Mouse (Mus musculus) lung, embryonic 15.5 days (tissue): ENCODE results near the gene Panx1. TPM values are rescaled to one million over a fixed set of nuclear protein-coding genes. Genes with fewer than 3 reads are reported as not detected.

Experiments
- ATAC-seq: fragments of 200-750 bp; cut with Nextera tagmentation; 2 replicates; pipeline ENCODE4 v1.8.0; 2017; ENCODE audit warnings: moderate number of reproducible peaks, borderline replicate concordance; ENCODE audit not compliant: low FRiP score, low TSS enrichment; ENCODE audit errors: extremely low read depth
- H3K27ac ChIP-seq: fragments of 300-500 bp; sonication (generic); 2 replicates; pipeline ENCODE4 v1.5.1; 2015; ENCODE audit warnings: moderate library complexity, mild to moderate bottlenecking, inconsistent platforms
- H3K27me3 ChIP-seq: fragments of 300-500 bp; sonication (generic); 2 replicates; pipeline ENCODE4 v1.6.1; 2015; ENCODE audit warnings: inconsistent platforms
- H3K36me3 ChIP-seq: fragments of 300-500 bp; sonication (generic); 2 replicates; pipeline ENCODE4 v1.6.1; 2015; ENCODE audit warnings: inconsistent platforms
- H3K4me1 ChIP-seq: fragments of 300-500 bp; sonication (generic); 2 replicates; pipeline ENCODE4 v1.6.1; 2015; ENCODE audit warnings: inconsistent platforms
- H3K4me2 ChIP-seq: fragments of 300-500 bp; sonication (generic); 2 replicates; pipeline ENCODE4 v1.6.1; 2015; ENCODE audit warnings: inconsistent platforms, mild to moderate bottlenecking, moderate library complexity
- H3K4me3 ChIP-seq: fragments of 300-500 bp; sonication (generic); 2 replicates; pipeline ENCODE4 v1.5.1; 2015; ENCODE audit warnings: mild to moderate bottlenecking, inconsistent platforms
- H3K9ac ChIP-seq: fragments of 300-500 bp; sonication (generic); 2 replicates; pipeline ENCODE4 v1.6.1; 2015; ENCODE audit warnings: inconsistent platforms
- H3K9me3 ChIP-seq: fragments of 300-500 bp; sonication (generic); 2 replicates; pipeline ENCODE4 v1.6.1; 2016; ENCODE audit warnings: inconsistent platforms
- WGBS: fragments of 180-500 bp; shearing (Covaris S2); methylation state at CpG from one replicate; pipeline ENCODE4 v1.1.7; 2015; 5-methylcytosine and 5-hydroxymethylcytosine counted together
- polyA plus RNA-seq: library from polyadenylated mRNA; unstranded; fragments of >200 nt; fragmentation: Nextera tagmentation; extraction: Ambion mirVana; gene quantifications from 2 replicates; pipeline ENCODE4 v1.2.1, GENCODE M21; 2015

The Panx1 gene
- polyA plus RNA-seq, 1 experiment from 2014 or later: 31.7 TPM

GRCm38 (mm10) chr9:14988606-14989293 is 56.5 kb downstream of the Panx1 start:
- no peaks in the 10 kb centered on the region for H3K4me1 ChIP-seq
- no peaks in the 10 kb centered on the region for H3K9me3 ChIP-seq
- no peaks in the 10 kb centered on the region for H3K27me3 ChIP-seq
- no peak overlapping the region for H3K9ac ChIP-seq
- H3K4me3 ChIP-seq: no peak overlapping the region
- ATAC-seq: no peak
- no peaks in the 10 kb centered on the region for H3K36me3 ChIP-seq
- no peak overlapping the region for H3K4me2 ChIP-seq
- H3K27ac ChIP-seq: no peak overlapping the region
- WGBS: 95% methylated on average over 1 of the region's 1 CpGs

GRCm38 (mm10) chr9:14983141-14983540 is 62.1 kb downstream of the Panx1 start:
- no peak for ATAC-seq
- Histone ChIP-seq H3K9me3 (no peaks in the 10 kb centered on the region), H3K4me2 (no peak overlapping the region), H3K4me3 (no peak overlapping the region), H3K27me3 (no peaks in the 10 kb centered on the region), H3K36me3 (no peaks in the 10 kb centered on the region), H3K9ac (no peak overlapping the region), H3K27ac (no peak overlapping the region), H3K4me1 (no peaks in the 10 kb centered on the region)
- WGBS: 51% methylated on average over 3 of the region's 3 CpGs

GRCm38 (mm10) chr9:14982683-14983082 is 62.6 kb downstream of the Panx1 start:
- Histone ChIP-seq H3K4me2 (no peak overlapping the region), H3K36me3 (no peaks in the 10 kb centered on the region), H3K9me3 (no peaks in the 10 kb centered on the region), H3K4me1 (no peaks in the 10 kb centered on the region), H3K27me3 (no peaks in the 10 kb centered on the region), H3K9ac (no peak overlapping the region), H3K4me3 (no peak overlapping the region), H3K27ac (no peak overlapping the region)
- no peak for ATAC-seq

- no peaks in the 10 kb centered on the region for H3K4me1 ChIP-seq
- no peaks in the 10 kb centered on the region for H3K27me3 ChIP-seq
- 66% methylated on average over 4 of the region's 4 CpGs for WGBS
- no peak overlapping the region for H3K9ac ChIP-seq
- no peak overlapping the region for H3K4me2 ChIP-seq
- H3K4me3 ChIP-seq: no peak overlapping the region
- no peaks in the 10 kb centered on the region for H3K9me3 ChIP-seq
- H3K36me3 ChIP-seq: no peaks in the 10 kb centered on the region
- no peak for ATAC-seq
- no peak overlapping the region for H3K27ac ChIP-seq
These were observed 63.6 kb downstream of the Panx1 start for GRCm38 (mm10) chr9:14981539-14982155.

GRCm38 (mm10) chr9:14974251-14975232 is 70.7 kb downstream of the Panx1 start:
- Histone ChIP-seq H3K9ac (no peak overlapping the region), H3K27me3 (no peaks in the 10 kb centered on the region), H3K4me2 (no peak overlapping the region), H3K4me1 (no peaks in the 10 kb centered on the region), H3K9me3 (no peaks in the 10 kb centered on the region), H3K4me3 (no peak overlapping the region), H3K36me3 (no peaks in the 10 kb centered on the region), H3K27ac (no peak overlapping the region)
- no peak for ATAC-seq
- 66% methylated on average over 6 of the region's 6 CpGs for WGBS

- H3K4me2 ChIP-seq: no peak overlapping the region
- ATAC-seq: no peak
- 74% methylated on average over 7 of the region's 7 CpGs for WGBS
These were observed 71.5 kb downstream of the Panx1 start for GRCm38 (mm10) chr9:14973762-14974161.

GRCm38 (mm10) chr9:14970805-14971525 is 74.3 kb downstream of the Panx1 start:
- H3K4me3 ChIP-seq: no peak overlapping the region
- no peaks in the 10 kb centered on the region for H3K27me3 ChIP-seq
- no peak overlapping the region for H3K4me2 ChIP-seq
- H3K9me3 ChIP-seq: no peaks in the 10 kb centered on the region
- H3K4me1 ChIP-seq: no peaks in the 10 kb centered on the region
- H3K36me3 ChIP-seq: no peaks in the 10 kb centered on the region
- H3K27ac ChIP-seq: no peak overlapping the region
- 76% methylated on average over 3 of the region's 3 CpGs for WGBS
- H3K9ac ChIP-seq: no peak overlapping the region
- ATAC-seq: no peak

More at GRCm38 (mm10) chr9:14973762-14974161, 71.5 kb downstream of the Panx1 start:
- no peaks in the 10 kb centered on the region for H3K4me1 ChIP-seq
- no peak overlapping the region for H3K9ac ChIP-seq
- no peak overlapping the region for H3K4me3 ChIP-seq
- no peak overlapping the region for H3K27ac ChIP-seq
- H3K27me3 ChIP-seq: no peaks in the 10 kb centered on the region
- no peaks in the 10 kb centered on the region for H3K9me3 ChIP-seq
- H3K36me3 ChIP-seq: no peaks in the 10 kb centered on the region

- no peak overlapping the region for H3K27ac ChIP-seq
- H3K9me3 ChIP-seq: no peaks in the 10 kb centered on the region
- no peak overlapping the region for H3K4me2 ChIP-seq
- no peak overlapping the region for H3K4me3 ChIP-seq
- no peak for ATAC-seq
- no peaks in the 10 kb centered on the region for H3K36me3 ChIP-seq
- H3K9ac ChIP-seq: no peak overlapping the region
- no peaks in the 10 kb centered on the region for H3K27me3 ChIP-seq
- WGBS: 51% methylated on average over 4 of the region's 4 CpGs
- H3K4me1 ChIP-seq: no peaks in the 10 kb centered on the region
These were observed 75.1 kb downstream of the Panx1 start for GRCm38 (mm10) chr9:14970211-14970610.

- no peak overlapping the region for H3K9ac ChIP-seq
- no peak overlapping the region for H3K27ac ChIP-seq
- H3K4me2 ChIP-seq: no peak overlapping the region
- no peaks in the 10 kb centered on the region for H3K9me3 ChIP-seq
- 76% methylated on average over 1 of the region's 1 CpGs for WGBS
- H3K4me3 ChIP-seq: no peak overlapping the region
- H3K4me1 ChIP-seq: no peaks in the 10 kb centered on the region
- ATAC-seq: no peak
- no peaks in the 10 kb centered on the region for H3K36me3 ChIP-seq
- no peaks in the 10 kb centered on the region for H3K27me3 ChIP-seq
These were observed 77.7 kb downstream of the Panx1 start for GRCm38 (mm10) chr9:14967598-14967997.

GRCm38 (mm10) chr9:14966787-14967186 is 78.5 kb downstream of the Panx1 start:
- Histone ChIP-seq H3K36me3 (no peaks in the 10 kb centered on the region), H3K4me1 (no peaks in the 10 kb centered on the region), H3K9ac (no peak overlapping the region), H3K4me2 (no peak overlapping the region), H3K27ac (no peak overlapping the region), H3K9me3 (no peaks in the 10 kb centered on the region), H3K27me3 (no peaks in the 10 kb centered on the region), H3K4me3 (no peak overlapping the region)
- 56% methylated on average over 4 of the region's 4 CpGs for WGBS
- ATAC-seq: no peak

GRCm38 (mm10) chr9:14965368-14965767 is 79.9 kb downstream of the Panx1 start:
- ATAC-seq: no peak
- H3K9ac ChIP-seq: no peak overlapping the region
- no peaks in the 10 kb centered on the region for H3K27me3 ChIP-seq
- H3K36me3 ChIP-seq: no peaks in the 10 kb centered on the region
- H3K27ac ChIP-seq: no peak overlapping the region
- no peak overlapping the region for H3K4me3 ChIP-seq
- H3K9me3 ChIP-seq: no peaks in the 10 kb centered on the region
- no peaks in the 10 kb centered on the region for H3K4me1 ChIP-seq
- no peak overlapping the region for H3K4me2 ChIP-seq
